Mouse (Mus musculus) cerebellum, adult 8-10 months (tissue): ENCODE results near the gene Stx6.
"Not testable (repeated sequence)": the region's sequence is repeated elsewhere in the genome, so short reads cannot be mapped to it uniquely, and the experiment has no call there.

Experiments used
- DNase-seq: peaks from one replicate; pipeline ENCODE4 v3.0.0; 2022

Gene Stx6

DNA sequence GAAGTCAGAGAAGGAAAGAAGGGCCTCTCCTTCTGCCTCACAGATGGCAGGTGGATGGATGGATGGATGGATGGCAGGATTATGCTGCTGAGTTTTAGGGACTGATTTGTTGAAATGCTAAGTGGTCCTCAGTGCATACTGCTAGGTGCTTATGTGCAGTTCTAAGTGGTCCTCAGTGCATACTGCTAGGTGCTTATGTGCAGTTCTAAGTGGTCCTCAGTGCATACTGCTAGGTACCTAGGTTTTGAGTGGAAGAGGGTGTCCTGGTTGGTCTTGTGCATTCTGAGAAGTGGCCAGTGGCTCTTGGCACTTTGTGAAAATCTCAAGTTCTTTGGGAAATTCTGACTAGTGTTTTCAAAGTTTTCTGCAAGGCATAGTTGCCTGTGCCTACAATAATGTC, 11.4 kb downstream of the Stx6 start:
- no peak for DNase-seq

DNA sequence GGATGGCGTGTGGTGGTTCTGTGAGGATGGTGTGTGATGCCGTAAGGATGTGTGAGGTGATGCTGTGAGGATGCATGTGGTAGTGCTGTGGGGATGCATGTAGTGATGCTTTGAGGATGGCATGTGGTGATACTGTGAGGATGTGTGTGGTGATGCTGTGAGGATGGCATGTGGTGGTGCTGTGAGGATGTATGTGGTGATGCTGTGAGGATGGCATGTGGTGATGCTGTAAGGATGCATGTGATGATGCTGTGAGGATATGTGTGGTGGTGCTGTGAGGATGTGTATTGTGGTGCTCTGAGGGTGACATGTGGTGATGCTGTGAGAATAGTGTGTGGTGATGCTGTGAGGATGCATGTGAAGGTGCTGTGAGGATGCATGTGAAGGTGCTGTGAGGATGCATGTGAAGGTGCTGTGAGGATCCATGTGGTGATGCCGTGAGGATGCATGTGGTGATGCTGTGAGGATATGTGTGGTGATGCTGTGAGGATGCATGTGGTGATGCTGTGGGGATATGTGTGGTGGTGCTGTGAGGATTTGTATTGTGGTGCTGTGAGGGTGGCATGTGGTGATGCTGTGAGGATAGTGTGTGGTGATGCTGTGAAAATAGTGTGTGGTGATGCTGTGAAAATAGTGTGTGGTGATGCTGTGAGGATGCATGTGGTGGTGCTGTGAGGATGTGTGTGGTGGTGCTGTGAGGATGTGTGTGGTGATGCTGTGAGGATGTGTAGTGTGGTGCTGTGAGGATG, 14.6 kb downstream of the Stx6 start:
- no peak for DNase-seq

- not testable (repeated sequence) for DNase-seq
Measured at GRCm38 (mm10) chr1:155173644-155174016, 15.1 kb downstream of the Stx6 start.

GRCm38 (mm10) chr1:155174424-155174823, 15.9 kb downstream of the Stx6 start:
- DNase-seq, result no peak

DNA sequence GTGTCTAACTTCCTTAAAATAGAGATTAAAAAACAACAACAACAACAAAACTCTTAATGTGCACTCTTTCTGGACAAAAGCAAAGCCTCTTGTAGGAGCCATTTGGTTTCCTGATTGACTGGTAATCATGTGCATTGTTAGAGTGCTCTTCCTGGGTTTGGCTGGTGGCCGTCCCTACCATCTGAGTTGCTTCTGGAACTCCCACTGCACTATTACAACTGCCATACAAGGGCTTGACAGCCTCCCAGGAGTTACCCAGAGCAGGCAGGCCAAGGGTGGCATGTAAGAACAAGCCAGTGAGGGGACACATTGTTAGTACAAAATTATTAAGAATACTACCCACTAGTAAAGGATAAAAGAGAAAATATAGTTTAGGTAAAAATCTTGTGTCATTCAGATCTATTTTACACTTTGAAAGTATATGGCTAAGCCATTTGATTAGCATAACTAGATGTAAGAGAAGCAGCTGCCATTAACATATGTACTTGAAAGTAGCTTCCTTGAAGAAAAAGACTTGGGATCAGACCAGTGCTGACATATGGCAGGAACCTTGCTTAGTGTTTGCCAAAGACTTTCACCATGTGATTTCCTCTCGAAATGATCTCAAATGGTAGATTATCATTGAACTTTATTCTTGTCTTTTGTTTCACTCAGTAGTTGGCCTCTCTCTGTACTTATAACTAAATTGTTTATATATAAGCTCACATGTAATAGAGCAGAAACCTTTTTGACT, 19.8 kb downstream of the Stx6 start:
- no peak for DNase-seq

DNA sequence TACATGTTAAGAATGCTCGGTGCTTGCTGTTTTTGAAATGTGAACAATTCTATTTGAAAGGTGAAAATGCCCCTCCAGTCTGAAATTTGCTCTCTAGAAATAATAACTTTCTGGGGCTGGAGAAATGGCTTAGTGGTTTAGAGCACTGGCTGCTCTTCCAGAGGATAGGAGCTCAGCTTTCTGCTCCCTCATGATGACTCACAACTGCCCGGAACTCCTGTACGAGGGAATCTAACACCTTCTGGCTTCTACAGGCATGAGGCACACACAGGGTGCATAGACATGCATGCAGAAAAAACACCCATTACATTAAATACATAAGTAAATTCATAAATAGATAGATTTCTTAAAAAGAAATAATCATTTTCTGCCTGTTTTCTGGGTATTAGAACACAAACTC, 25.7 kb downstream of the Stx6 start:
- no peak for DNase-seq

GRCm38 (mm10) chr1:155188656-155189055, 30.1 kb downstream of the Stx6 start:
- DNase-seq, result no peak

DNA sequence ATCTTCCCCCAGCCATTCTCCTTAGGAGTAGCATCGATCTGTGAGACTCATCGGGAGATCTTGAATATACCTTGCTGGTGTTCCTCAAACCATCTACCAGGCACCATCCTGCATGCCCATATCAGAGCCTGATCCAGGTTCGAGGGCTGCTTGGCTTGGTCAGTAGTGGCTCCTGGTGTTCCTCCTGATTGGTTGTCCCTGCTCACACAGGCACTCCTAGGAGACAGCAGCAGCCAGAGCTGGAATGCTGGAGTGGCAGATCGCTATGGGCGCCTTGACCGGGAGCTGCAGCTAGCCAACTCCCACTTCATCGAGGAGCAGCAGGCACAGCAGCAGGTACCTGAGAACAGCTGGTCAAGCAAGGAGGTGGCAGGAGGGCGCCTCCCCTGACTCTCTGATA, 32.7 kb downstream of the Stx6 start:
- DNase-seq, result no peak

- DNase-seq, result peak; percentile 59
Measured at GRCm38 (mm10) chr1:155191671-155192070, 33.2 kb downstream of the Stx6 start.

GRCm38 (mm10) chr1:155192805-155193368, 34.4 kb downstream of the Stx6 start:
- peak; percentile 46 for DNase-seq

DNA sequence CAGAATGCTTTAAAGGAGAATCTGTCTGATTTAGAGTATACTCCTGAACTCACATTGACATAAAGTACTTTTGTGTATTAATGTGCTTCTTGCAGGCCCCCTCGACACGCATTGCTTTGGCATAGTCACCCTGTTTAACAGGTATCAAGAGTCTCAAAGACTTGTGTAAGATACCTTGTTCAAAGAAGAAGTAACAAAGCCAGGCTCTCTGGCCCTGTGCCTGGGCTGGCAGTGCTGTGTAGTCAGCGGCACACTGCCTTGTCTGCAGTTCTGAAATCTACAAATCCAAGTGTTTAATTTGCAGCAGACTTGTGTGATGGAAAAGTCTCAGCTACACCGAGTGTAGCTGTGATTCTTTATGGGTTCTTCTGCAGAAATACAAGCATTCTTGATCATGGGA, 38.2 kb downstream of the Stx6 start:
- no peak for DNase-seq

DNA sequence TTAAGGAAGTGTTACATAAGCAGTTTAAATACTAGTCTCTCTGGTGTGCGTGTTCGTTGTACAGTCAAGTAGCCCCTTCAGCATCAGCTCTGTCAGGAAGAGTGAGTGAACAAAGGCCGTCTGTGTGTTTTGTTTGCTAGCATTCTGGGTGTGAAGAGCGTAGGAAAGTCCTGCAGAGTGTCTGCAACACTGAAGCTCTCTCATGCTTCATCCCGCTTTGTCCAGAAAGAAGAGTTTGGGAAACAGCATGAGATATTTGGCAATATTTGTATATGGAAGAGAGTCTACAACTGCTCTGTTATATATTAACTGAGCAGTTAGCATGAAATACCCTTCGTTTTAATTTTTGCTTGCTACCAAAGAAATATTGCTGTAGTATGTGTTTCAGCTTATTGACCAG, 41.0 kb downstream of the Stx6 start:
- DNase-seq, result no peak

DNA sequence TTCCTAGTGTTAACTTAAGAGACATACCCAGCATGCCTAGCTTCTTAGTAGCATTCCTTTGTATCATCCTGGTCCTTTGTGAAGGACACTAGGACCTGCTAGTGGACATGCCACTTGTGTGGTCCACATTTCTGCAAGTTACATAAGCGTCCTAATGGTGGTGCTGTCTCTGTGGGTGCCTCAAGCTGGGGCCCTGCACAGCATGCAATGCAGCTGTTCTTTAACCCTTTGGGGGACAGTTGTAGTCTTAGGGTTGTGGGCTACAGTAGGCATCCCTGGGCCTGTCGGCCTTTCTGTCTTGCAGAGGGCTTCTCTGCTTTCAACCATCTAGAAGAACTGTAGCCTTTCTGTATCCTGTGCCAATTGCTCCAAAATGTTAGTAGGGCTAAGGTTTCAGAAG, 42.5 kb downstream of the Stx6 start:
- DNase-seq, result no peak

- DNase-seq, result no peak
Measured at GRCm38 (mm10) chr1:155201373-155201879, 42.9 kb downstream of the Stx6 start.

DNA sequence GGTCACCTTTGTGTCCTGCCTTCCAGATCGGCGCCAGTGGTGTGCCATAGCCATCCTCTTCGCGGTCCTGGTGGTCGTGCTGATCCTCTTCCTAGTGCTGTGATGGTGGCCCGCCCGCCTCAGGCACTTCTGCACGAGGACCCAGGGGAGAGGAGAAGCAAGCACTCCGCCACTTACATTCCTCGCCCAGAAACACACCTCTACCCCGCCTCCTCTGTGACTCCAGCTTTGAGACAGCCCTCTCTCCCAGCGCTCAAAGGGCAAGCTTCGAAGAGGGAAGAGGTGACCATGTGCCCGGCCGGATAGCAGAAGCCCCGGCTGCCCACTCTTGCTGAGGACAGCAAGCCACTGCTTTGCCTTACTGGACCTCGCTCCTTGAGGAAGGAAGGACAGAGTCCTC, 43.4 kb downstream of the Stx6 start:
- DNase-seq, result no peak

DNA sequence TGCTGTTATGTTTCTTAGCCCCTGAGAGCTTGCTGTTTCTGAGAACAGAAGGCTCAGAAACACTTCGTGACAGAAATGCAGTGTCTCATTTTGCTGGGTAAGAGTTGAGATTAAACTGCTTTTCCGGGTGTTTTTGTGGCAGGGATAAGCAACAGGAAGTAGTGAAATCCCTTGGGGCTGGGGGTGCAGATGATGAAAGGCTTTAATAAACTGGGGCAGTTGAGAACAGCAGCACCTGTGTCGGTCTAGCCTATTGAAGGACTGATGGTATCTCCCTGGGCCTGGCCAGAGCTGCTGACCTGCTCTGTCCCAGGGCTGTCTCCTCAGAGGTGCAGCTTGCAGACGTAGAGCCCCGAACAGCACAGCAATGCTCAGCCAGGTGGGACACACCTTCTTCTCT, 44.0 kb downstream of the Stx6 start:
- no peak for DNase-seq

DNA sequence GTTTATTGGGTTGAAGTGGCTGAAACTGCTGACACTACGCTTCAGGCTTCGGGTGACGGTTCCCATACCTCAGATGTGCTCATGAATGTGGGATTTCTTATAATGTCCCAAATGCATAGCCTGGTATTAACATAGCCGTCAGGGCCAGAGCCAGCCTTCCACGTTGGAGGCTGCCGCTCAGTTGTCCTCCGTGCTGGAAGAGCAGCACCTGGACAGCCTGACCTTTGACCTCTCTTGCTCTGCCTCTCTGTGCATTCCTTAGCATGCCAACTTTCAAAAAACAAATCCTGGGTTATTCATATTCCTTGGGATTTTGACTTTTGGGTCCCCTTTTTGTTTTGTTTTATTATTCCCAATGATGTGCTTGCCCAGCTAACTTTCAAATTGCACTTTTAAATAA, 44.6 kb downstream of the Stx6 start:
- DNase-seq, result no peak

DNA sequence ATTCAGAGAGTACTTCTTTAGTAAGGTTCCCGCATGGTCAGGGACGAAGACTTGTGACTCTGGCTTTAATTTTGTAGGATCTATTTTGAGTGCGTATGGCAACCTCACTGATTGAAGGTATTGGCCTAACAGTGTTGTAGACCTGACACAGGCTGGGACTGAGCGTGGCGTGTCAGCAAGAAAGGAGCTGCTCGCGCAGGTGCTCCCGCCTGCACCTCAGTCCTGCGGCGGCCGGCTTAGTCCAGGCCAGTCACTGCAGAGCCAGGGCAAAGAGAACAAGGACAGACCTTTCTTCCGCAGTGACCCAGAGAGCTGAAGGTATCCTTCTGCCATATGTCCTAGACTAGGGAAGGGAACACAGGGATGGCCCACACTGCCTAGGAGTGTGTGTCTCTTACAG, 45.4 kb downstream of the Stx6 start:
- DNase-seq, result peak; percentile 4

DNA sequence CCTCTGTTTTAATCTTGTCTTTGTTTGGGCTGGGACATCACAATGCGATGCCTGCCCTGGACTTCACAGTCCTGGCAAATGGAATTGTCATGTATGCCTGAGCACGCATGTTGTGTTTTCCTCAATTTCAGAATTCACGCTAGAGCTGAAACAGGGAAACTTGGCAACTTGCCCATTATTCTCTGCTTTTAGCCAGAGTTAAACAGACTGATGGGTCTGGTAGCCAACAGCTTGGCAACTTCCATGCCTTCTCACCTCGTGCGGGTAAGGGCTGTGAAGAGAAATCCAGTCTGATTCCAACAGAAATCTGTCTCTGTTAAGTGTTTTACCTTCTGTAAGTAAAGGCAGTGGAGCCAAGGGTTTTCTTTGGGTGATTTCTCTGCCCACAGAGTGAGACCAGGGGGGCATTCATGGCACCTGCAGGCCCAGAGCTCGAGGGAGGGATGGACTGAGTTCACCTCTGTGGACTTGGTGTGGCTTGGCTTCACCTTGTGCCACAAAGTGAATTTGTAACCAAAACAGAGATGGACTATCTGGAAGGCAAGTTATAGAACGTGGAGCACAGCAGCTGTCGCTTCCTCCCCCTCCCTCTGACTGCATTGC, 46.1 kb downstream of the Stx6 start:
- DNase-seq, result peak; percentile 43

GRCm38 (mm10) chr1:155205311-155205710, 46.8 kb downstream of the Stx6 start:
- DNase-seq, result no peak

GRCm38 (mm10) chr1:155205822-155206660, 47.5 kb downstream of the Stx6 start:
- no peak for DNase-seq

- no peak for DNase-seq
Measured at GRCm38 (mm10) chr1:155207859-155208258, 49.3 kb downstream of the Stx6 start.
